Mouse (Mus musculus): ENCODE data around the gene Ackr1.
"Not testable (repeated sequence)": the region's sequence is repeated elsewhere in the genome, so short reads cannot be mapped to it uniquely, and the experiment has no call there.

The Ackr1 gene

GRCm38 (mm10) chr1:173324961-173325360, 8.6 kb downstream of the Ackr1 start:
- H3K27me3 ChIP-seq (ENCODE audit: insufficient read depth, low read length): peaks cover 26% of the 10 kb centered on the region
- H3K4me1 ChIP-seq (replicated peaks; ENCODE audit: low read depth, low read length): peaks cover 12% of the 10 kb centered on the region
- H3K36me3 ChIP-seq (ENCODE audit: insufficient read depth, low read length): no peaks in the 10 kb centered on the region
- no peak for TF ChIP-seq POU5F1 (IDR thresholded peaks at IDR 0.05; ENCODE audit: borderline replicate concordance, low read length)
- TF ChIP-seq NANOG (IDR thresholded peaks at IDR 0.05; ENCODE audit: borderline replicate concordance, low read length): no peak
- no peak for TF ChIP-seq CTCF (conservative IDR thresholded peaks at IDR 0.05; ENCODE audit: low read length)
- no peak overlapping the region for H3K4me3 ChIP-seq (replicated peaks; ENCODE audit: low read length)
- H3K9me3 ChIP-seq (ENCODE audit: low read length): no peaks in the 10 kb centered on the region

GRCm38 (mm10) chr1:173323839-173324585, 9.5 kb downstream of the Ackr1 start:
- no peak for TF ChIP-seq NANOG (IDR thresholded peaks at IDR 0.05; ENCODE audit: borderline replicate concordance, low read length)
- peak; percentile 57 for TF ChIP-seq CTCF (conservative IDR thresholded peaks at IDR 0.05; ENCODE audit: low read length)
- no peaks in the 10 kb centered on the region for H3K36me3 ChIP-seq (ENCODE audit: insufficient read depth, low read length)
- no peaks in the 10 kb centered on the region for H3K9me3 ChIP-seq (ENCODE audit: low read length)
- peaks cover 12% of the 10 kb centered on the region for H3K4me1 ChIP-seq (replicated peaks; ENCODE audit: low read depth, low read length)
- H3K4me3 ChIP-seq (replicated peaks; ENCODE audit: low read length): no peak overlapping the region
- H3K27me3 ChIP-seq (ENCODE audit: insufficient read depth, low read length): peaks cover 21% of the 10 kb centered on the region

GRCm38 (mm10) chr1:173322249-173322627, 11.3 kb downstream of the Ackr1 start:
- Histone ChIP-seq H3K9me3 (ENCODE audit: low read length) (no peaks in the 10 kb centered on the region), H3K27me3 (ENCODE audit: insufficient read depth, low read length) (peaks cover 15% of the 10 kb centered on the region), H3K36me3 (ENCODE audit: insufficient read depth, low read length) (no peaks in the 10 kb centered on the region), H3K4me1 (replicated peaks; ENCODE audit: low read depth, low read length) (peaks cover 12% of the 10 kb centered on the region), H3K4me3 (replicated peaks; ENCODE audit: low read length) (no peak overlapping the region)
- TF ChIP-seq NANOG (IDR thresholded peaks at IDR 0.05; ENCODE audit: borderline replicate concordance, low read length) (no peak), CTCF (conservative IDR thresholded peaks at IDR 0.05; ENCODE audit: low read length) (no peak), POU5F1 (IDR thresholded peaks at IDR 0.05; ENCODE audit: borderline replicate concordance, low read length) (no peak)

- no peaks in the 10 kb centered on the region for H3K36me3 ChIP-seq (ENCODE audit: insufficient read depth, low read length)
- no peaks in the 10 kb centered on the region for H3K9me3 ChIP-seq (ENCODE audit: low read length)
- H3K4me1 ChIP-seq (replicated peaks; ENCODE audit: low read depth, low read length): peaks cover 12% of the 10 kb centered on the region
- no peak overlapping the region for H3K4me3 ChIP-seq (replicated peaks; ENCODE audit: low read length)
- TF ChIP-seq POU5F1 (IDR thresholded peaks at IDR 0.05; ENCODE audit: borderline replicate concordance, low read length) (no peak), NANOG (IDR thresholded peaks at IDR 0.05; ENCODE audit: borderline replicate concordance, low read length) (peak; percentile 56; the same call in 1 of the 2 replicates), CTCF (conservative IDR thresholded peaks at IDR 0.05; ENCODE audit: low read length) (no peak)
- peaks cover 15% of the 10 kb centered on the region for H3K27me3 ChIP-seq (ENCODE audit: insufficient read depth, low read length)
Observed at GRCm38 (mm10) chr1:173321593-173322248, 11.8 kb downstream of the Ackr1 start.

- H3K4me1 ChIP-seq (replicated peaks; ENCODE audit: low read depth, low read length): peaks cover 12% of the 10 kb centered on the region
- no peak overlapping the region for H3K4me3 ChIP-seq (replicated peaks; ENCODE audit: low read length)
- no peak for TF ChIP-seq POU5F1 (IDR thresholded peaks at IDR 0.05; ENCODE audit: borderline replicate concordance, low read length)
- H3K36me3 ChIP-seq (ENCODE audit: insufficient read depth, low read length): no peaks in the 10 kb centered on the region
- H3K9me3 ChIP-seq (ENCODE audit: low read length): no peaks in the 10 kb centered on the region
- H3K27me3 ChIP-seq (ENCODE audit: insufficient read depth, low read length): peaks cover 6% of the 10 kb centered on the region
Observed at GRCm38 (mm10) chr1:173317925-173318477, 15.5 kb downstream of the Ackr1 start.

GRCm38 (mm10) chr1:173315725-173316124, 17.8 kb downstream of the Ackr1 start:
- H3K4me1 ChIP-seq (replicated peaks; ENCODE audit: low read depth, low read length): no peaks in the 10 kb centered on the region
- H3K27me3 ChIP-seq (ENCODE audit: insufficient read depth, low read length): peaks cover 3% of the 10 kb centered on the region; the same call in 1 of the 2 replicates
- no peak for TF ChIP-seq POU5F1 (IDR thresholded peaks at IDR 0.05; ENCODE audit: borderline replicate concordance, low read length)
- H3K4me3 ChIP-seq (replicated peaks; ENCODE audit: low read length): no peak overlapping the region
- no peaks in the 10 kb centered on the region for H3K36me3 ChIP-seq (ENCODE audit: insufficient read depth, low read length)
- no peaks in the 10 kb centered on the region for H3K9me3 ChIP-seq (ENCODE audit: low read length)

- not testable (repeated sequence) for H3K4me1 ChIP-seq (replicated peaks; ENCODE audit: low read depth, low read length); H3K27me3 ChIP-seq (ENCODE audit: insufficient read depth, low read length); H3K9me3 ChIP-seq (ENCODE audit: low read length); H3K36me3 ChIP-seq (ENCODE audit: insufficient read depth, low read length); H3K4me3 ChIP-seq (replicated peaks; ENCODE audit: low read length)
Observed at GRCm38 (mm10) chr1:173313535-173314050, 20.0 kb downstream of the Ackr1 start.

GRCm38 (mm10) chr1:173302795-173303194, 30.8 kb downstream of the Ackr1 start:
- not testable (repeated sequence) for H3K4me1 ChIP-seq (replicated peaks; ENCODE audit: low read depth, low read length); H3K4me3 ChIP-seq (replicated peaks; ENCODE audit: low read length); H3K36me3 ChIP-seq (ENCODE audit: insufficient read depth, low read length); H3K9me3 ChIP-seq (ENCODE audit: low read length); H3K27me3 ChIP-seq (ENCODE audit: insufficient read depth, low read length)

Data from E14TG2a.4 (cell line).